Comparison of ENCODE assay signal across 11 mouse cellular contexts in the genomic region with DNA sequence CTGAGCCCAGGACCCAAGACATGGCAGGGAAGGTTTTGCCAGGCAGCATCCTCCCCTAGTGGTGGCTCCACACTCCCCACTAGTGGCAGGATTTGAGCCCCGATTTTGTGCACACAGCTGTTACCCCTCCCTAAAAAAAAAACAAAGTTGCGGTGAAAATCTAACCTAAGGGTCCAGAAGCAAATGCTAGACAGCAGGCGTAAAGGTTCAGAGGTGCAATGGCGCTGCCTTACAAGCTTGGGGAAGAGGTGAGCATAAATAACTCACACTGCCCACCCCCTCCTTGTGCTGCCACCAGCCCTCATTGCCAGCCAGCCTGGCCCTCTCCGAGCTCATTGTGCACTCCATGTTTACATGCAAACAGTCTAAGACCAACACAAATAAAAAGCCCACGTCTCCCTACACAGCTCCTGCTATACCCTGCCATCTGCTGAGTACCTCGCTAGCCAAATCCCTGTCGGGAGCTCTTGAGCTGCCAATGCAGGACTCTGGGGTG. TPM values are rescaled to one million over a fixed set of nuclear protein-coding genes. Genes with fewer than 3 reads are reported as not detected.
DNase-seq lines count a peak whose midpoint lies in the region; ATAC-seq lines count a peak whose summit lies in the region.
"Had no signal": no experiment of that assay in that cellular context is flagged by ENCODE, and none has a peak within 500 bp of the region (broad histone marks: within the 10 kb centered on the region; RNA-seq: fewer than 3 reads in every experiment).

No protein-coding gene starts in this region.

- H3K27me3 ChIP-seq in embryonic facial prominence, embryonic 11.5 days (ENCODE audit: control insufficient read depth, insufficient read depth, low read length) = peaks cover 16% of the 10 kb centered on the region
- H3K27me3 ChIP-seq in neural tube, embryonic 15.5 days (replicated peaks) = 0 out of 2 replicates have a peak, but pooled peaks cover 2% of the 10 kb centered on the region
- H3K27me3 ChIP-seq in heart, embryonic 12.5 days (replicated peaks) = peaks cover 52% of the 10 kb centered on the region

- no peak overlapping the region for H3K4me3 ChIP-seq in embryonic facial prominence, embryonic 11.5 days (ENCODE audit: low read depth, low read length)
- H3K4me3 ChIP-seq in neural tube, embryonic 15.5 days (replicated peaks) = peak overlapping the region; percentile 88
- no peak overlapping the region for H3K4me3 ChIP-seq in heart, embryonic 12.5 days
- H3K4me3 ChIP-seq: erythroblast, embryonic 14.5 days had no signal

- H3K9me3 ChIP-seq in embryonic facial prominence, embryonic 11.5 days (replicated peaks; ENCODE audit: control insufficient read depth, low read length) = no peaks in the 10 kb centered on the region
- no peaks in the 10 kb centered on the region for H3K9me3 ChIP-seq in neural tube, embryonic 15.5 days (replicated peaks)
- H3K9me3 ChIP-seq in heart, embryonic 12.5 days (replicated peaks) = no peaks in the 10 kb centered on the region
- H3K9me3 ChIP-seq: limb, embryonic 13.5 days had no signal

- H3K27ac ChIP-seq in embryonic facial prominence, embryonic 11.5 days (replicated peaks; ENCODE audit: low read depth, low read length) = no peak overlapping the region
- 0 out of 2 replicates have a peak overlapping the region, but pooled peaks have one; percentile 23 for H3K27ac ChIP-seq in neural tube, embryonic 15.5 days (replicated peaks)
- no peak overlapping the region for H3K27ac ChIP-seq in heart, embryonic 12.5 days (ENCODE audit: poor library complexity, severe bottlenecking)
- H3K27ac ChIP-seq: limb, embryonic 13.5 days had no signal

- H3K9ac ChIP-seq in embryonic facial prominence, embryonic 11.5 days (replicated peaks; ENCODE audit: low read length) = no peak overlapping the region
- peak overlapping the region; percentile 21; the same call in 1 of the 2 replicates for H3K9ac ChIP-seq in neural tube, embryonic 15.5 days (replicated peaks)
- no peak overlapping the region for H3K9ac ChIP-seq in heart, embryonic 12.5 days
- H3K9ac ChIP-seq: limb, embryonic 13.5 days had no signal

- peak; percentile 11 for DNase-seq in kidney, postnatal 10 days
- DNase-seq in kidney, adult 18-20 months = no peak
- peak; percentile 41 for DNase-seq in embryonic facial prominence, embryonic 11.5 days (ENCODE audit: low spot score)
- peak; percentile 56 to 73 for DNase-seq in layer of hippocampus, postnatal 10 days (ENCODE audit: low spot score in 2 of 2)
- no peak for DNase-seq in ovary, postnatal 10 days (ENCODE audit: low spot score)
- no peak for DNase-seq in MN1 (ENCODE audit: low spot score)

- WGBS in embryonic facial prominence, embryonic 11.5 days = 24% methylated on average over 8 of the region's 8 CpGs
- WGBS in neural tube, embryonic 15.5 days = 16% methylated on average over 8 of the region's 8 CpGs
- WGBS in heart, embryonic 12.5 days = 25% methylated on average over 8 of the region's 8 CpGs

- no peak for ATAC-seq in embryonic facial prominence, embryonic 11.5 days (replicated peaks; ENCODE audit: insufficient number of reproducible peaks, low FRiP score, low TSS enrichment, low read depth)
- ATAC-seq in neural tube, embryonic 15.5 days (ENCODE audit: low FRiP score) = 0 out of 2 replicates have a peak, but pooled peaks have one; percentile 2
- ATAC-seq in heart, embryonic 12.5 days (ENCODE audit: insufficient number of reproducible peaks, low FRiP score) = no peak

- H3K36me3 ChIP-seq in embryonic facial prominence, embryonic 11.5 days (replicated peaks; ENCODE audit: control insufficient read depth, insufficient read depth, low read depth, low read length) = no peaks in the 10 kb centered on the region
- no peaks in the 10 kb centered on the region for H3K36me3 ChIP-seq in neural tube, embryonic 15.5 days
- H3K36me3 ChIP-seq in heart, embryonic 12.5 days = no peaks in the 10 kb centered on the region
- H3K36me3 ChIP-seq: G1E; limb, embryonic 13.5 days had no signal

- H3K4me1 ChIP-seq in embryonic facial prominence, embryonic 11.5 days (ENCODE audit: control insufficient read depth, insufficient read depth, low read length) = no peaks in the 10 kb centered on the region; the same call in 1 of the 2 replicates
- peaks cover 28% of the 10 kb centered on the region for H3K4me1 ChIP-seq in neural tube, embryonic 15.5 days
- 0 out of 2 replicates have a peak, but pooled peaks cover 6% of the 10 kb centered on the region for H3K4me1 ChIP-seq in heart, embryonic 12.5 days (replicated peaks)

- H3K4me2 ChIP-seq in embryonic facial prominence, embryonic 11.5 days (ENCODE audit: low read depth, low read length) = no peak overlapping the region
- peak overlapping the region; percentile 71 for H3K4me2 ChIP-seq in neural tube, embryonic 15.5 days
- H3K4me2 ChIP-seq in heart, embryonic 12.5 days = no peak overlapping the region

RNA-seq across cellular contexts. Expression of gene Astn2, which starts 3.2 kb away (rescaled TPM):
- 0.61 and 0.74 TPM in 2 replicates for polyA plus RNA-seq in embryonic facial prominence, embryonic 11.5 days (2014; fragmentation: Nextera tagmentation; extraction: Ambion mirVana)
- 10 to 100 TPM; 32.5 to 35.1 TPM for total RNA-seq in layer of hippocampus, postnatal 10 days (2021)
- 2.5 and 3.9 TPM in 2 replicates for polyA plus RNA-seq in neural tube, embryonic 15.5 days (2015; fragmentation: Nextera tagmentation; extraction: Ambion mirVana)
- polyA plus RNA-seq in heart, embryonic 12.5 days (2016; fragmentation: Nextera tagmentation; extraction: Ambion mirVana) = 0.08 and 0.15 TPM in 2 replicates
- total RNA-seq: G1E had no signal
- polyA plus RNA-seq: erythroblast, embryonic 14.5 days; G1E had no signal

Comparison
In these comparisons a context has a peak if more than half of its experiments do, and no peak if none do; other contexts are left out.
1. DNase-seq: peak in kidney, postnatal 10 days (single experiment), embryonic facial prominence, embryonic 11.5 days (single experiment) and layer of hippocampus, postnatal 10 days (2 of 2); none in kidney, adult 18-20 months (single experiment), ovary, postnatal 10 days (single experiment) and MN1 (single experiment).